Mouse (Mus musculus): ENCODE data around the gene Dync1i1. TPM values are rescaled to one million over a fixed set of nuclear protein-coding genes. Genes with fewer than 3 reads are reported as not detected.

The Dync1i1 gene
- total and polyA plus RNA-seq, 3 experiments, result 0.41 to 0.43 (median 0.42) TPM

- no peaks in the 10 kb centered on the region for H3K4me1 ChIP-seq (ENCODE audit: control insufficient read depth, insufficient read depth, low read length)
- no peak overlapping the region for H3K27ac ChIP-seq
- intact Hi-C loops (cut with DNase I), result no loop called here
- no peaks in the 10 kb centered on the region; the same call in 1 of the 2 replicates for H3K27me3 ChIP-seq (ENCODE audit: control insufficient read depth, insufficient read depth, low read length)
- no peaks in the 10 kb centered on the region for H3K79me2 ChIP-seq (replicated peaks; ENCODE audit: control insufficient read depth, insufficient read depth, low read length)
- TF ChIP-seq EP300 (IDR thresholded peaks at IDR 0.05; ENCODE audit: insufficient read depth, low read depth, low read length) (no peak), POLR2A (IDR thresholded peaks at IDR 0.05; ENCODE audit: insufficient read depth, low read depth, low read length) (no peak), CTCF (IDR thresholded peaks at IDR 0.05) (no peak)
- WGBS, result 43% methylated on average over 5 of the region's 5 CpGs
- no peak for DNase-seq
- no peaks in the 10 kb centered on the region; the same call in 1 of the 2 replicates for H3K36me3 ChIP-seq (ENCODE audit: control insufficient read depth, insufficient read depth, low read length)
- H3K4me3 ChIP-seq, result no peak overlapping the region
- no peak overlapping the region for H3K9ac ChIP-seq (ENCODE audit: low read depth, low read length)
Observed at GRCm38 (mm10) chr6:5752617-5753016, 27.2 kb downstream of the Dync1i1 start.

- Histone ChIP-seq H3K9ac (ENCODE audit: low read depth, low read length) (no peak overlapping the region), H3K4me1 (ENCODE audit: control insufficient read depth, insufficient read depth, low read length) (no peaks in the 10 kb centered on the region), H3K79me2 (replicated peaks; ENCODE audit: control insufficient read depth, insufficient read depth, low read length) (no peaks in the 10 kb centered on the region), H3K4me3 (no peak overlapping the region), H3K36me3 (ENCODE audit: control insufficient read depth, insufficient read depth, low read length) (no peaks in the 10 kb centered on the region; the same call in 1 of the 2 replicates), H3K27ac (no peak overlapping the region), H3K27me3 (ENCODE audit: control insufficient read depth, insufficient read depth, low read length) (no peaks in the 10 kb centered on the region; the same call in 1 of the 2 replicates)
- DNase-seq, result no peak
- intact Hi-C loops (cut with DNase I), result no loop called here
- WGBS, result 79% methylated on average over 5 of the region's 5 CpGs
- no peak for TF ChIP-seq CTCF (IDR thresholded peaks at IDR 0.05)
- TF ChIP-seq POLR2A (IDR thresholded peaks at IDR 0.05; ENCODE audit: insufficient read depth, low read depth, low read length), result no peak
- no peak for TF ChIP-seq EP300 (IDR thresholded peaks at IDR 0.05; ENCODE audit: insufficient read depth, low read depth, low read length)
Observed at GRCm38 (mm10) chr6:5756509-5757130, 31.2 kb downstream of the Dync1i1 start.

- intact Hi-C loops (cut with DNase I), result no loop called here
- WGBS, result 47% methylated on average over 2 of the region's 2 CpGs
- no peak for TF ChIP-seq CTCF (IDR thresholded peaks at IDR 0.05)
- TF ChIP-seq POLR2A (IDR thresholded peaks at IDR 0.05; ENCODE audit: insufficient read depth, low read depth, low read length), result no peak
- no peak for TF ChIP-seq EP300 (IDR thresholded peaks at IDR 0.05; ENCODE audit: insufficient read depth, low read depth, low read length)
- no peak for DNase-seq
- H3K27me3 ChIP-seq (ENCODE audit: control insufficient read depth, insufficient read depth, low read length), result no peaks in the 10 kb centered on the region
- no peaks in the 10 kb centered on the region for H3K4me1 ChIP-seq (ENCODE audit: control insufficient read depth, insufficient read depth, low read length)
- no peak overlapping the region for H3K9ac ChIP-seq (ENCODE audit: low read depth, low read length)
- no peaks in the 10 kb centered on the region for H3K79me2 ChIP-seq (replicated peaks; ENCODE audit: control insufficient read depth, insufficient read depth, low read length)
- no peaks in the 10 kb centered on the region for H3K36me3 ChIP-seq (ENCODE audit: control insufficient read depth, insufficient read depth, low read length)
- no peak overlapping the region for H3K27ac ChIP-seq
- H3K4me3 ChIP-seq, result no peak overlapping the region
Observed at GRCm38 (mm10) chr6:5762943-5763342, 37.5 kb downstream of the Dync1i1 start.

- no peak for DNase-seq
- Histone ChIP-seq H3K4me3 (no peak overlapping the region), H3K36me3 (ENCODE audit: control insufficient read depth, insufficient read depth, low read length) (no peaks in the 10 kb centered on the region), H3K4me1 (ENCODE audit: control insufficient read depth, insufficient read depth, low read length) (no peaks in the 10 kb centered on the region), H3K79me2 (replicated peaks; ENCODE audit: control insufficient read depth, insufficient read depth, low read length) (no peaks in the 10 kb centered on the region), H3K27me3 (ENCODE audit: control insufficient read depth, insufficient read depth, low read length) (no peaks in the 10 kb centered on the region), H3K9ac (ENCODE audit: low read depth, low read length) (no peak overlapping the region), H3K27ac (no peak overlapping the region)
- TF ChIP-seq EP300 (IDR thresholded peaks at IDR 0.05; ENCODE audit: insufficient read depth, low read depth, low read length) (no peak), CTCF (IDR thresholded peaks at IDR 0.05) (no peak), POLR2A (IDR thresholded peaks at IDR 0.05; ENCODE audit: insufficient read depth, low read depth, low read length) (no peak)
- WGBS, result 58% methylated on average over 1 of the region's 1 CpGs
- intact Hi-C loops (cut with DNase I), result no loop called here
Observed at GRCm38 (mm10) chr6:5768576-5768975, 43.1 kb downstream of the Dync1i1 start.

GRCm38 (mm10) chr6:5770283-5770682, 44.8 kb downstream of the Dync1i1 start:
- no peak overlapping the region for H3K4me3 ChIP-seq
- intact Hi-C loops (cut with DNase I), result no loop called here
- no peak overlapping the region for H3K27ac ChIP-seq
- DNase-seq, result no peak
- no peaks in the 10 kb centered on the region for H3K79me2 ChIP-seq (replicated peaks; ENCODE audit: control insufficient read depth, insufficient read depth, low read length)
- H3K27me3 ChIP-seq (ENCODE audit: control insufficient read depth, insufficient read depth, low read length), result no peaks in the 10 kb centered on the region
- no peak overlapping the region for H3K9ac ChIP-seq (ENCODE audit: low read depth, low read length)
- H3K4me1 ChIP-seq (ENCODE audit: control insufficient read depth, insufficient read depth, low read length), result no peaks in the 10 kb centered on the region
- no peak for TF ChIP-seq CTCF (IDR thresholded peaks at IDR 0.05)
- TF ChIP-seq EP300 (IDR thresholded peaks at IDR 0.05; ENCODE audit: insufficient read depth, low read depth, low read length), result no peak
- TF ChIP-seq POLR2A (IDR thresholded peaks at IDR 0.05; ENCODE audit: insufficient read depth, low read depth, low read length), result no peak
- H3K36me3 ChIP-seq (ENCODE audit: control insufficient read depth, insufficient read depth, low read length), result no peaks in the 10 kb centered on the region
- 82% methylated on average over 4 of the region's 4 CpGs for WGBS

GRCm38 (mm10) chr6:5775461-5775860, 50.0 kb downstream of the Dync1i1 start:
- H3K4me3 ChIP-seq, result no peak overlapping the region
- TF ChIP-seq CTCF (IDR thresholded peaks at IDR 0.05) (no peak), POLR2A (IDR thresholded peaks at IDR 0.05; ENCODE audit: insufficient read depth, low read depth, low read length) (no peak), EP300 (IDR thresholded peaks at IDR 0.05; ENCODE audit: insufficient read depth, low read depth, low read length) (no peak)
- H3K4me1 ChIP-seq (ENCODE audit: control insufficient read depth, insufficient read depth, low read length), result no peaks in the 10 kb centered on the region
- DNase-seq, result peak in 1 of 2 experiments; percentile 7
- no peaks in the 10 kb centered on the region for H3K36me3 ChIP-seq (ENCODE audit: control insufficient read depth, insufficient read depth, low read length)
- H3K27me3 ChIP-seq (ENCODE audit: control insufficient read depth, insufficient read depth, low read length), result no peaks in the 10 kb centered on the region
- intact Hi-C loops (cut with DNase I), result no loop called here
- WGBS, result 63% methylated on average over 3 of the region's 3 CpGs
- H3K79me2 ChIP-seq (replicated peaks; ENCODE audit: control insufficient read depth, insufficient read depth, low read length), result no peaks in the 10 kb centered on the region
- H3K9ac ChIP-seq (ENCODE audit: low read depth, low read length), result no peak overlapping the region
- no peak overlapping the region for H3K27ac ChIP-seq
